ENCODE assay signal across 15 mouse cellular contexts in the genomic region with DNA sequence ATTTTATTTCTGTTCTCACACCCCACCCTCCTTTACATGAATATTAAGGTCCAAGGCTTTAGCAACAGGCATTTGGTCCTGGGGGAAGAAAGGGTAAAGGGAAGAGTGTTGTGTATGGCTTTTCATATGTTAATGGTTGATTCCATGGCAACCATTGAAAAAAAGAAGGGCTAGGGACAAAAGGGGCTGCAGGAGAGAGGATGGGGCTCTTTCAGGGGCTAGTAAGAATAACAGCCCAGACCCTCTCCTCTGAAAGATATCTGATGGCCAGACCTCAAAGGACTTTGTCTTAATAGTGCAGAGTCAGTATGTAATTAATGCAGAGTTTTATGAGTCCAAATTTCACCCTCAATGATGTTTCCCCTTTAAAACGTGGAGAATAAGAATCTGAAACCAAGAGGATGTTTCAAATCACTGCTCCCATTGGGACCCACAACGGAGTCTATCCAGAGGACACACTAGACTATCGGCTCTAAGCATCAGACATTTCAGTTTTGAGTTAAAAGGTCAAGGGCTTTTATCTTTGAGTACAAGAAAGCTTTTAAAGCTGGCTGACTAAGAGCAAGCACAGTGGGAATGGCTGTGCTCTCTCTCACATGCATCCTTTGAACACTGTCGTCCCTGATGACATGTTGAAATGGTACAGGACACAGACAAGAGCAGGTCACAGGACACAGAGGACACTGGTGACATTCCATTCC.
DNase-seq lines count a peak whose midpoint lies in the region; ATAC-seq and TF ChIP-seq lines count a peak whose summit lies in the region.
"Had no signal": no experiment of that assay in that cellular context is flagged by ENCODE, and none has a peak within 500 bp of the region (broad histone marks: within the 10 kb centered on the region; RNA-seq: fewer than 3 reads in every experiment).

No protein-coding gene starts in this region.

- no peaks in the 10 kb centered on the region for H3K9me3 ChIP-seq in intestine, embryonic 15.5 days
- H3K9me3 ChIP-seq in intestine, postnatal 0 days (ENCODE audit: control insufficient read depth): no peaks in the 10 kb centered on the region
- no peaks in the 10 kb centered on the region for H3K9me3 ChIP-seq in forebrain, embryonic 13.5 days (replicated peaks)
- no peaks in the 10 kb centered on the region for H3K9me3 ChIP-seq in intestine, embryonic 16.5 days (ENCODE audit: control insufficient read depth, low read length)
- no peaks in the 10 kb centered on the region for H3K9me3 ChIP-seq in neural tube, embryonic 15.5 days (replicated peaks)
- H3K9me3 ChIP-seq: liver, embryonic 12.5 days had no signal

- no peak overlapping the region for H3K9ac ChIP-seq in intestine, embryonic 15.5 days
- H3K9ac ChIP-seq in intestine, postnatal 0 days (ENCODE audit: low read depth, low read length): no peak overlapping the region
- H3K9ac ChIP-seq in forebrain, embryonic 13.5 days: no peak overlapping the region
- no peak overlapping the region for H3K9ac ChIP-seq in intestine, embryonic 16.5 days (ENCODE audit: low read depth, low read length)
- no peak overlapping the region for H3K9ac ChIP-seq in neural tube, embryonic 15.5 days (replicated peaks)
- H3K9ac ChIP-seq: liver, embryonic 12.5 days had no signal

- no peaks in the 10 kb centered on the region for H3K4me1 ChIP-seq in intestine, embryonic 15.5 days (replicated peaks)
- H3K4me1 ChIP-seq in intestine, postnatal 0 days (replicated peaks; ENCODE audit: control insufficient read depth, insufficient read depth, low read length): no peaks in the 10 kb centered on the region; the same call in 1 of the 2 replicates
- H3K4me1 ChIP-seq in forebrain, embryonic 13.5 days: peaks cover 32% of the 10 kb centered on the region
- peaks cover 6% of the 10 kb centered on the region for H3K4me1 ChIP-seq in intestine, embryonic 16.5 days (ENCODE audit: control insufficient read depth, insufficient read depth, low read length)
- 0 out of 2 replicates have a peak, but pooled peaks cover 5% of the 10 kb centered on the region for H3K4me1 ChIP-seq in neural tube, embryonic 15.5 days
- H3K4me1 ChIP-seq: liver, embryonic 12.5 days had no signal

- 28% methylated on average over 4 of the region's 4 CpGs for WGBS in intestine, embryonic 15.5 days
- 27% methylated on average over 4 of the region's 4 CpGs for WGBS in intestine, postnatal 0 days
- 2% methylated on average over 4 of the region's 4 CpGs for WGBS in forebrain, embryonic 13.5 days
- 27% methylated on average over 4 of the region's 4 CpGs for WGBS in intestine, embryonic 16.5 days
- 5% methylated on average over 4 of the region's 4 CpGs for WGBS in neural tube, embryonic 15.5 days

- peak overlapping the region; percentile 33; the same call in 1 of the 2 replicates for H3K27ac ChIP-seq in intestine, embryonic 15.5 days
- H3K27ac ChIP-seq in intestine, postnatal 0 days (ENCODE audit: low read depth, low read length): no peak overlapping the region
- peak overlapping the region; percentile 86 for H3K27ac ChIP-seq in forebrain, embryonic 13.5 days
- H3K27ac ChIP-seq in intestine, embryonic 16.5 days (ENCODE audit: low read length): peak overlapping the region; percentile 0; the same call in 1 of the 2 replicates
- H3K27ac ChIP-seq in neural tube, embryonic 15.5 days (replicated peaks): peak overlapping the region; percentile 65
- H3K27ac ChIP-seq: liver, embryonic 12.5 days; macrophage had no signal

- H3K36me3 ChIP-seq in intestine, embryonic 15.5 days: no peaks in the 10 kb centered on the region
- no peaks in the 10 kb centered on the region for H3K36me3 ChIP-seq in intestine, postnatal 0 days (ENCODE audit: control insufficient read depth, insufficient read depth)
- no peaks in the 10 kb centered on the region for H3K36me3 ChIP-seq in forebrain, embryonic 13.5 days (ENCODE audit: poor library complexity, severe bottlenecking)
- no peaks in the 10 kb centered on the region for H3K36me3 ChIP-seq in intestine, embryonic 16.5 days (ENCODE audit: control insufficient read depth, insufficient read depth, low read length)
- no peaks in the 10 kb centered on the region for H3K36me3 ChIP-seq in neural tube, embryonic 15.5 days
- H3K36me3 ChIP-seq: liver, embryonic 12.5 days had no signal

- ATAC-seq in intestine, embryonic 15.5 days: peak; percentile 27
- ATAC-seq in intestine, postnatal 0 days: no peak
- ATAC-seq in forebrain, embryonic 13.5 days: peak; percentile 94
- ATAC-seq in intestine, embryonic 16.5 days: 0 out of 2 replicates have a peak, but pooled peaks have one; percentile 16
- ATAC-seq in neural tube, embryonic 15.5 days (ENCODE audit: low FRiP score): peak; percentile 89
- ATAC-seq: liver, embryonic 12.5 days; Patski had no signal

- no peak for TF ChIP-seq CTCF in intestine, postnatal 0 days (IDR thresholded peaks at IDR 0.05; ENCODE audit: low read depth)

- DNase-seq in gastrocnemius, postnatal 4 days (ENCODE audit: low spot score in 2 of 2): no peak
- DNase-seq in adrenal gland, adult (ENCODE audit: inconsistent age in 2 of 2, low spot score in 1 of 2): no peak
- DNase-seq in ovary, adult 18-20 months (ENCODE audit: low spot score): no peak
- DNase-seq: adrenal gland, postnatal 25 days; cerebellum, adult 11-12 months; heart, postnatal 4 days; kidney, postnatal 10 days had no signal

- no peak overlapping the region for H3K4me3 ChIP-seq in intestine, embryonic 15.5 days (replicated peaks)
- no peak overlapping the region for H3K4me3 ChIP-seq in intestine, postnatal 0 days (ENCODE audit: low read depth, low read length)
- no peak overlapping the region for H3K4me3 ChIP-seq in forebrain, embryonic 13.5 days
- no peak overlapping the region for H3K4me3 ChIP-seq in intestine, embryonic 16.5 days (ENCODE audit: low read length)
- H3K4me3 ChIP-seq in neural tube, embryonic 15.5 days (replicated peaks): no peak overlapping the region
- H3K4me3 ChIP-seq: liver, embryonic 12.5 days had no signal

- no peaks in the 10 kb centered on the region for H3K27me3 ChIP-seq in intestine, embryonic 15.5 days (replicated peaks)
- no peaks in the 10 kb centered on the region for H3K27me3 ChIP-seq in intestine, postnatal 0 days (replicated peaks; ENCODE audit: control insufficient read depth, insufficient read depth, low read length)
- H3K27me3 ChIP-seq in forebrain, embryonic 13.5 days: no peaks in the 10 kb centered on the region
- H3K27me3 ChIP-seq in intestine, embryonic 16.5 days (replicated peaks; ENCODE audit: control insufficient read depth, insufficient read depth, low read length): no peaks in the 10 kb centered on the region
- H3K27me3 ChIP-seq in neural tube, embryonic 15.5 days (replicated peaks): no peaks in the 10 kb centered on the region
- H3K27me3 ChIP-seq: liver, embryonic 12.5 days; Patski had no signal

- H3K4me2 ChIP-seq in intestine, embryonic 15.5 days (replicated peaks): no peak overlapping the region
- H3K4me2 ChIP-seq in intestine, postnatal 0 days (replicated peaks; ENCODE audit: low read depth): no peak overlapping the region
- peak overlapping the region; percentile 40 for H3K4me2 ChIP-seq in forebrain, embryonic 13.5 days
- no peak overlapping the region for H3K4me2 ChIP-seq in intestine, embryonic 16.5 days (ENCODE audit: low read depth, low read length)
- H3K4me2 ChIP-seq in neural tube, embryonic 15.5 days: no peak overlapping the region
- H3K4me2 ChIP-seq: liver, embryonic 12.5 days had no signal
